Mouse (Mus musculus): ENCODE measurements around the gene Mgarp. TPM values are rescaled to one million over a fixed set of nuclear protein-coding genes. Genes with fewer than 3 reads are reported as not detected.

The Mgarp gene
- total and polyA plus RNA-seq, 3 experiments = 6.6 to 20.3 (median 14.4) TPM

GRCm38 (mm10) chr3:51383409-51383808, 13.1 kb downstream of the Mgarp start:
- Histone ChIP-seq H3K4me1 (ENCODE audit: insufficient read depth, low read depth, low read length) (peaks cover 28% of the 10 kb centered on the region), H3K4me3 (ENCODE audit: low read depth, low read length) (no peak overlapping the region), H3K36me3 (replicated peaks) (no peaks in the 10 kb centered on the region), H3K27me3 (ENCODE audit: insufficient read depth, low read length) (no peaks in the 10 kb centered on the region), H3K9me3 (replicated peaks) (no peaks in the 10 kb centered on the region)
- DNase-seq (ENCODE audit: low spot score) (no peak), ATAC-seq (ENCODE audit: extremely low read depth, insufficient number of reproducible peaks, low FRiP score, poor library complexity, severe bottlenecking) (no peak)
- TF ChIP-seq CTCF (IDR thresholded peaks at IDR 0.05; ENCODE audit: low read depth, low read length) (no peak), POLR2AphosphoS5 (IDR thresholded peaks at IDR 0.05; ENCODE audit: insufficient replicate concordance, low read depth, low read length) (no peak), GATA2 (IDR thresholded peaks at IDR 0.05; ENCODE audit: borderline replicate concordance, low read depth, low read length) (no peak), GATA1 (IDR thresholded peaks at IDR 0.05; ENCODE audit: borderline replicate concordance, low read length) (no peak), TAL1 (conservative IDR thresholded peaks at IDR 0.05; ENCODE audit: low read depth, low read length) (no peak)

GRCm38 (mm10) chr3:51380660-51381014, 15.9 kb downstream of the Mgarp start:
- Histone ChIP-seq H3K4me3 (ENCODE audit: low read depth, low read length) (no peak overlapping the region), H3K4me1 (ENCODE audit: insufficient read depth, low read depth, low read length) (peaks cover 36% of the 10 kb centered on the region), H3K9me3 (replicated peaks) (no peaks in the 10 kb centered on the region), H3K36me3 (replicated peaks) (no peaks in the 10 kb centered on the region), H3K27me3 (ENCODE audit: insufficient read depth, low read length) (no peaks in the 10 kb centered on the region)
- DNase-seq (ENCODE audit: low spot score) (no peak), ATAC-seq (ENCODE audit: extremely low read depth, insufficient number of reproducible peaks, low FRiP score, poor library complexity, severe bottlenecking) (no peak)
- TF ChIP-seq CTCF (IDR thresholded peaks at IDR 0.05; ENCODE audit: low read depth, low read length) (no peak), TAL1 (conservative IDR thresholded peaks at IDR 0.05; ENCODE audit: low read depth, low read length) (no peak), POLR2AphosphoS5 (IDR thresholded peaks at IDR 0.05; ENCODE audit: insufficient replicate concordance, low read depth, low read length) (no peak), GATA1 (IDR thresholded peaks at IDR 0.05; ENCODE audit: borderline replicate concordance, low read length) (no peak), GATA2 (IDR thresholded peaks at IDR 0.05; ENCODE audit: borderline replicate concordance, low read depth, low read length) (no peak)

- Histone ChIP-seq H3K4me1 (ENCODE audit: insufficient read depth, low read depth, low read length) (peaks cover 41% of the 10 kb centered on the region), H3K4me3 (ENCODE audit: low read depth, low read length) (no peak overlapping the region), H3K36me3 (replicated peaks) (no peaks in the 10 kb centered on the region), H3K9me3 (replicated peaks) (no peaks in the 10 kb centered on the region), H3K27me3 (ENCODE audit: insufficient read depth, low read length) (no peaks in the 10 kb centered on the region)
- ATAC-seq (ENCODE audit: extremely low read depth, insufficient number of reproducible peaks, low FRiP score, poor library complexity, severe bottlenecking) = no peak
- DNase-seq (ENCODE audit: low spot score) = no peak
- TF ChIP-seq GATA2 (IDR thresholded peaks at IDR 0.05; ENCODE audit: borderline replicate concordance, low read depth, low read length) (no peak), TAL1 (conservative IDR thresholded peaks at IDR 0.05; ENCODE audit: low read depth, low read length) (no peak)
Measured at GRCm38 (mm10) chr3:51379786-51380659, 16.5 kb downstream of the Mgarp start.

- H3K4me3 ChIP-seq (ENCODE audit: low read depth, low read length) = no peak overlapping the region
- no peak for TF ChIP-seq GATA1 (IDR thresholded peaks at IDR 0.05; ENCODE audit: borderline replicate concordance, low read length)
- no peak for TF ChIP-seq GATA2 (IDR thresholded peaks at IDR 0.05; ENCODE audit: borderline replicate concordance, low read depth, low read length)
- no peak for TF ChIP-seq TAL1 (conservative IDR thresholded peaks at IDR 0.05; ENCODE audit: low read depth, low read length)
- TF ChIP-seq CTCF (IDR thresholded peaks at IDR 0.05; ENCODE audit: low read depth, low read length) = no peak
- TF ChIP-seq POLR2AphosphoS5 (IDR thresholded peaks at IDR 0.05; ENCODE audit: insufficient replicate concordance, low read depth, low read length) = no peak
- H3K36me3 ChIP-seq (replicated peaks) = no peaks in the 10 kb centered on the region
- H3K9me3 ChIP-seq (replicated peaks) = peaks cover 3% of the 10 kb centered on the region; the same call in 1 of the 2 replicates
- DNase-seq (ENCODE audit: low spot score) (no peak), ATAC-seq (ENCODE audit: extremely low read depth, insufficient number of reproducible peaks, low FRiP score, poor library complexity, severe bottlenecking) (no peak)
- H3K27me3 ChIP-seq (ENCODE audit: insufficient read depth, low read length) = no peaks in the 10 kb centered on the region
- H3K4me1 ChIP-seq (ENCODE audit: insufficient read depth, low read depth, low read length) = peaks cover 39% of the 10 kb centered on the region
Measured at GRCm38 (mm10) chr3:51378665-51378946, 17.9 kb downstream of the Mgarp start.

GRCm38 (mm10) chr3:51377878-51378664, 18.5 kb downstream of the Mgarp start:
- Histone ChIP-seq H3K4me3 (ENCODE audit: low read depth, low read length) (no peak overlapping the region; the same call in 1 of the 2 replicates), H3K36me3 (replicated peaks) (no peaks in the 10 kb centered on the region), H3K27me3 (ENCODE audit: insufficient read depth, low read length) (no peaks in the 10 kb centered on the region), H3K9me3 (replicated peaks) (peaks cover 3% of the 10 kb centered on the region; the same call in 1 of the 2 replicates), H3K4me1 (ENCODE audit: insufficient read depth, low read depth, low read length) (peaks cover 42% of the 10 kb centered on the region)
- ATAC-seq (ENCODE audit: extremely low read depth, insufficient number of reproducible peaks, low FRiP score, poor library complexity, severe bottlenecking) = no peak
- no peak; the same call in 1 of the 2 replicates for TF ChIP-seq CTCF (IDR thresholded peaks at IDR 0.05; ENCODE audit: low read depth, low read length)
- TF ChIP-seq POLR2AphosphoS5 (IDR thresholded peaks at IDR 0.05; ENCODE audit: insufficient replicate concordance, low read depth, low read length) = no peak
- TF ChIP-seq GATA1 (IDR thresholded peaks at IDR 0.05; ENCODE audit: borderline replicate concordance, low read length) = no peak
- TF ChIP-seq GATA2 (IDR thresholded peaks at IDR 0.05; ENCODE audit: borderline replicate concordance, low read depth, low read length) = no peak
- TF ChIP-seq TAL1 (conservative IDR thresholded peaks at IDR 0.05; ENCODE audit: low read depth, low read length) = no peak
- no peak for DNase-seq (ENCODE audit: low spot score)

Data from G1E (cell line).